Mouse (Mus musculus) heart, adult 2 months (tissue): ENCODE measurements around the gene Mag.

ENCODE experiments used
- CTCF ChIP-seq: fragments of 200-600 bp; IDR thresholded peaks from 2 replicates; pipeline ENCODE4 v1.8.1; 2022; ENCODE audit warnings: antibody characterized with exemption, mild to moderate bottlenecking, moderate library complexity
- EP300 ChIP-seq: fragments of 200-500 bp; IDR thresholded peaks from 2 replicates; pipeline ENCODE4 v1.6.1; 2011; ENCODE audit warnings: low read depth, low read length, control low read depth; ENCODE audit not compliant: insufficient read depth
- POLR2A ChIP-seq: fragments of 200-500 bp; IDR thresholded peaks from 2 replicates; pipeline ENCODE4 v1.6.1; 2011; ENCODE audit warnings: mild to moderate bottlenecking, low read depth, low read length, control low read depth; ENCODE audit not compliant: insufficient read depth

GRCm38 (mm10) chr7:30959786-30960349 lies 45.2 kb upstream of the Mag start:
- TF ChIP-seq POLR2A (0 out of 2 replicates have a peak, but pooled peaks have one; percentile 26), EP300 (no peak), CTCF (no peak)
